Mouse (Mus musculus) hindbrain, postnatal 0 days (tissue): ENCODE measurements around the gene Ddt. TPM values are rescaled to one million over a fixed set of nuclear protein-coding genes. Genes with fewer than 3 reads are reported as not detected.
A peak's percentile ranks its signal among the peaks of the same experiment; 100 is the strongest.

Experiments
- ATAC-seq: fragments of 200-750 bp; cut with Nextera tagmentation; 2 replicates; pipeline ENCODE4 v1.8.0; 2017; ENCODE audit warnings: mild to moderate bottlenecking, moderate TSS enrichment, moderate library complexity
- DNase-seq: peaks from one replicate; pipeline ENCODE4 v3.0.0-alpha.2; 2015; ENCODE audit warnings: low spot score
- H3K27ac ChIP-seq: fragments of 300-500 bp; sonication (generic); 2 replicates; pipeline ENCODE4 v1.5.1; 2014; ENCODE audit warnings: mild to moderate bottlenecking
- H3K27me3 ChIP-seq: fragments of 300-500 bp; sonication (generic); 2 replicates; pipeline ENCODE4 v1.6.1; 2014; ENCODE audit warnings: low read length, mixed read lengths; ENCODE audit not compliant: insufficient read depth
- H3K36me3 ChIP-seq: fragments of 300-500 bp; sonication (generic); 2 replicates; pipeline ENCODE4 v1.6.1; 2014; ENCODE audit warnings: low read length, mixed read lengths; ENCODE audit not compliant: insufficient read depth
- H3K4me1 ChIP-seq: fragments of 300-500 bp; sonication (generic); 2 replicates; pipeline ENCODE4 v1.6.1; 2014; ENCODE audit warnings: antibody characterized with exemption, low read length, mixed read lengths; ENCODE audit not compliant: insufficient read depth
- H3K4me2 ChIP-seq: fragments of 300-500 bp; sonication (generic); 2 replicates; pipeline ENCODE4 v1.6.1; 2014; ENCODE audit warnings: low read depth, mild to moderate bottlenecking, low read length, moderate library complexity, mixed read lengths
- H3K4me3 ChIP-seq: fragments of 300-500 bp; sonication (generic); 2 replicates; pipeline ENCODE4 v1.5.1; 2014; ENCODE audit warnings: low read length
- H3K9ac ChIP-seq: fragments of 300-500 bp; sonication (generic); replicated peaks from 2 replicates; pipeline ENCODE4 v1.6.1; 2014; ENCODE audit warnings: mild to moderate bottlenecking, low read length, moderate library complexity, mixed read lengths
- H3K9me3 ChIP-seq: fragments of 300-500 bp; sonication (generic); 2 replicates; pipeline ENCODE4 v1.6.1; 2016; ENCODE audit warnings: low read length, mixed read lengths
- CTCF ChIP-seq: IDR thresholded peaks from 2 replicates; pipeline ENCODE4 v1.5.1; 2016; ENCODE audit warnings: antibody characterized with exemption, control low read depth, low read depth
- WGBS: fragments of 180-500 bp; shearing (Covaris S2); extraction: QIAGEN DNeasy Blood & Tissue Kit; methylation state at CpG from one replicate; pipeline ENCODE4 v1.1.7; 2014; 5-methylcytosine and 5-hydroxymethylcytosine counted together
- polyA plus RNA-seq: library from polyadenylated mRNA; unstranded; fragments of >200 nt; fragmentation: Nextera tagmentation; extraction: Ambion mirVana; gene quantifications from 2 replicates; pipeline ENCODE4 v1.2.1, GENCODE M21; 2015
- total RNA-seq: library from RNA; depleted of rRNA; stranded (reverse); fragments of >200 nt; gene quantifications from 2 replicates; pipeline ENCODE4 v1.2.3, GENCODE M21; 2014; rRNA removed

Ddt gene
- total and polyA plus RNA-seq, 2 experiments from 2014 or later: 63.6 to 115 TPM

- peak; percentile 31 for TF ChIP-seq CTCF
- over 99% methylated on average over 3 of the region's 3 CpGs for WGBS
- Histone ChIP-seq H3K4me3 (no peak overlapping the region), H3K27me3 (no peaks in the 10 kb centered on the region), H3K36me3 (0 out of 2 replicates have a peak, but pooled peaks cover 4% of the 10 kb centered on the region), H3K4me2 (no peak overlapping the region), H3K9ac (no peak overlapping the region), H3K27ac (no peak overlapping the region), H3K4me1 (no peaks in the 10 kb centered on the region), H3K9me3 (no peaks in the 10 kb centered on the region)
- no peak for DNase-seq
- no peak for ATAC-seq
Observed at GRCm38 (mm10) chr10:75760311-75760710, 12.9 kb downstream of the Ddt start.

GRCm38 (mm10) chr10:75756719-75757118 lies 16.5 kb downstream of the Ddt start:
- 94% methylated on average over 11 of the region's 11 CpGs for WGBS
- DNase-seq (no peak), ATAC-seq (no peak)
- peaks cover 36% of the 10 kb centered on the region for H3K36me3 ChIP-seq
- no peaks in the 10 kb centered on the region for H3K27me3 ChIP-seq
- H3K4me1 ChIP-seq: no peaks in the 10 kb centered on the region
- H3K9ac ChIP-seq: no peak overlapping the region
- TF ChIP-seq CTCF: no peak
- H3K4me3 ChIP-seq: no peak overlapping the region
- H3K4me2 ChIP-seq: no peak overlapping the region
- no peak overlapping the region for H3K27ac ChIP-seq
- no peaks in the 10 kb centered on the region for H3K9me3 ChIP-seq

- ATAC-seq (peak; percentile 90), DNase-seq (peak; percentile 93)
- peak; percentile 98 for TF ChIP-seq CTCF
- Histone ChIP-seq H3K4me2 (no peak overlapping the region), H3K4me1 (no peaks in the 10 kb centered on the region), H3K36me3 (peaks cover 64% of the 10 kb centered on the region), H3K27ac (peak overlapping the region; percentile 36; the same call in 1 of the 2 replicates), H3K27me3 (no peaks in the 10 kb centered on the region), H3K4me3 (no peak overlapping the region), H3K9ac (no peak overlapping the region), H3K9me3 (no peaks in the 10 kb centered on the region)
- WGBS: 37% methylated on average over 3 of the region's 3 CpGs
Observed at GRCm38 (mm10) chr10:75744017-75744416, 29.2 kb downstream of the Ddt start.

GRCm38 (mm10) chr10:75743369-75743768 lies 29.8 kb downstream of the Ddt start:
- Histone ChIP-seq H3K4me1 (no peaks in the 10 kb centered on the region), H3K9ac (no peak overlapping the region), H3K36me3 (peaks cover 67% of the 10 kb centered on the region), H3K27ac (no peak overlapping the region), H3K4me2 (no peak overlapping the region), H3K4me3 (no peak overlapping the region), H3K27me3 (no peaks in the 10 kb centered on the region), H3K9me3 (no peaks in the 10 kb centered on the region)
- TF ChIP-seq CTCF: no peak
- DNase-seq (peak; percentile 24), ATAC-seq (no peak)
- 77% methylated on average over 12 of the region's 12 CpGs for WGBS

- no peak for TF ChIP-seq CTCF
- Histone ChIP-seq H3K27ac (no peak overlapping the region), H3K27me3 (no peaks in the 10 kb centered on the region), H3K4me2 (no peak overlapping the region), H3K4me1 (no peaks in the 10 kb centered on the region), H3K36me3 (peaks cover 59% of the 10 kb centered on the region), H3K9ac (no peak overlapping the region), H3K4me3 (no peak overlapping the region), H3K9me3 (no peaks in the 10 kb centered on the region)
- WGBS: 93% methylated on average over 3 of the region's 3 CpGs
- DNase-seq: no peak
- ATAC-seq: no peak
Observed at GRCm38 (mm10) chr10:75740866-75741265, 32.3 kb downstream of the Ddt start.

GRCm38 (mm10) chr10:75725449-75725848 lies 47.8 kb downstream of the Ddt start:
- Histone ChIP-seq H3K36me3 (peaks cover 51% of the 10 kb centered on the region), H3K27me3 (no peaks in the 10 kb centered on the region), H3K9me3 (no peaks in the 10 kb centered on the region), H3K4me1 (no peaks in the 10 kb centered on the region), H3K4me3 (no peak overlapping the region), H3K27ac (no peak overlapping the region), H3K9ac (no peak overlapping the region), H3K4me2 (no peak overlapping the region)
- TF ChIP-seq CTCF: no peak
- ATAC-seq: no peak
- no peak for DNase-seq
- WGBS: 89% methylated on average over 7 of the region's 7 CpGs

Other genes with a start within 250 kb of the Ddt start
- gene Lrrc75b, start 213.1 kb downstream of the Ddt start, total RNA-seq: 30.3 and 31.4 TPM in 2 replicates
- 26.0 and 26.4 TPM in 2 replicates for gene Lrrc75b, start 213.1 kb downstream of the Ddt start, polyA plus RNA-seq
- 3.2 and 7.6 TPM in 2 replicates for gene Ggt1, start 211.8 kb downstream of the Ddt start, total RNA-seq
- gene Ggt1, start 211.8 kb downstream of the Ddt start, polyA plus RNA-seq: 1.0 and 1.2 TPM in 2 replicates
- gene Ggt5, start 184.1 kb downstream of the Ddt start, total RNA-seq: 2.8 and 3.4 TPM in 2 replicates
- 2.3 TPM in 2 replicates for gene Ggt5, start 184.1 kb downstream of the Ddt start, polyA plus RNA-seq
- gene Susd2, start 129.4 kb downstream of the Ddt start, total RNA-seq: 14.4 and 14.9 TPM in 2 replicates
- gene Susd2, start 129.4 kb downstream of the Ddt start, polyA plus RNA-seq: 11.2 and 11.4 TPM in 2 replicates
- 92.9 and 96.4 TPM in 2 replicates for gene Cabin1, start 9.1 kb downstream of the Ddt start, total RNA-seq
- gene Cabin1, start 9.1 kb downstream of the Ddt start, polyA plus RNA-seq: 30.1 and 33.6 TPM in 2 replicates
- not detected in 2 replicates for gene Gm20441, start 7.5 kb upstream of the Ddt start, total RNA-seq
- not detected in 2 replicates for gene Gm20441, start 7.5 kb upstream of the Ddt start, polyA plus RNA-seq
- 1.8 and 3.2 TPM in 2 replicates for gene Gstt3, start 8.0 kb upstream of the Ddt start, total RNA-seq
- 2.8 and 4.2 TPM in 2 replicates for gene Gstt3, start 8.0 kb upstream of the Ddt start, polyA plus RNA-seq
- gene Gstt1, start 25.2 kb upstream of the Ddt start, total RNA-seq: 38.1 and 39.3 TPM in 2 replicates
- 20.8 and 24.4 TPM in 2 replicates for gene Gstt1, start 25.2 kb upstream of the Ddt start, polyA plus RNA-seq
- not detected in 2 replicates for gene Gstt4, start 49.1 kb upstream of the Ddt start, total RNA-seq
- gene Gstt4, start 49.1 kb upstream of the Ddt start, polyA plus RNA-seq: not detected in 2 replicates
- 2.1 and 10.2 TPM in 2 replicates for gene Gstt2, start 64.0 kb upstream of the Ddt start, total RNA-seq
- gene Gstt2, start 64.0 kb upstream of the Ddt start, polyA plus RNA-seq: 9.3 and 11.1 TPM in 2 replicates
- 1,072 and 1,222 TPM in 2 replicates for gene Mif, start 86.8 kb upstream of the Ddt start, total RNA-seq
- gene Mif, start 86.8 kb upstream of the Ddt start, polyA plus RNA-seq: 1,792 and 1,891 TPM in 2 replicates
- gene Derl3, start 120.0 kb upstream of the Ddt start, total RNA-seq: 0.79 and 1.8 TPM in 2 replicates
- 0.63 and 0.74 TPM in 2 replicates for gene Derl3, start 120.0 kb upstream of the Ddt start, polyA plus RNA-seq
- gene Smarcb1, start 148.2 kb upstream of the Ddt start, total RNA-seq: 142 and 156 TPM in 2 replicates
- gene Smarcb1, start 148.2 kb upstream of the Ddt start, polyA plus RNA-seq: 197 and 199 TPM in 2 replicates
- 327 and 332 TPM in 2 replicates for gene Chchd10, start 159.7 kb upstream of the Ddt start, total RNA-seq
- 304 and 312 TPM in 2 replicates for gene Chchd10, start 159.7 kb upstream of the Ddt start, polyA plus RNA-seq
- gene Mmp11, start 163.1 kb upstream of the Ddt start, total RNA-seq: 6.1 and 9.5 TPM in 2 replicates
- gene Mmp11, start 163.1 kb upstream of the Ddt start, polyA plus RNA-seq: 7.8 and 8.3 TPM in 2 replicates
- gene Gm867, start 167.3 kb upstream of the Ddt start, total RNA-seq: 0.73 TPM in 1 of 2 replicates, not detected in the other
- gene Gm867, start 167.3 kb upstream of the Ddt start, polyA plus RNA-seq: 2.3 and 2.4 TPM in 2 replicates
- gene Vpreb3, start 169.6 kb upstream of the Ddt start, total RNA-seq: not detected in 2 replicates
- 0.52 and 0.75 TPM in 2 replicates for gene Vpreb3, start 169.6 kb upstream of the Ddt start, polyA plus RNA-seq
- not detected in 2 replicates for gene Gm5134, start 181.1 kb upstream of the Ddt start, total RNA-seq
- not detected in 2 replicates for gene Gm5134, start 181.1 kb upstream of the Ddt start, polyA plus RNA-seq